Mouse (Mus musculus): ENCODE results near the gene Myo1d. TPM values are rescaled to one million over a fixed set of nuclear protein-coding genes. Genes with fewer than 3 reads are reported as not detected.

Myo1d gene
- polyA plus RNA-seq, 1 experiment from 2014 or later: 1.9 TPM

GRCm38 (mm10) chr11:80754201-80754600, 25.6 kb downstream of the Myo1d start:
- Histone ChIP-seq H3K27me3 (no peaks in the 10 kb centered on the region), H3K27ac (replicated peaks) (no peak overlapping the region), H3K9ac (replicated peaks) (no peak overlapping the region), H3K4me1 (no peaks in the 10 kb centered on the region), H3K4me2 (replicated peaks) (no peak overlapping the region), H3K36me3 (no peaks in the 10 kb centered on the region), H3K4me3 (no peak overlapping the region), H3K9me3 (no peaks in the 10 kb centered on the region)
- no peak for ATAC-seq (replicated peaks)
- WGBS: 74% methylated on average over 2 of the region's 2 CpGs

- no peak overlapping the region for H3K27ac ChIP-seq (replicated peaks)
- no peak overlapping the region for H3K4me3 ChIP-seq
- H3K4me1 ChIP-seq: no peaks in the 10 kb centered on the region
- 92% methylated on average over 1 of the region's 1 CpGs for WGBS
- no peaks in the 10 kb centered on the region for H3K9me3 ChIP-seq
- H3K27me3 ChIP-seq: no peaks in the 10 kb centered on the region
- no peak overlapping the region for H3K4me2 ChIP-seq (replicated peaks)
- no peak overlapping the region for H3K9ac ChIP-seq (replicated peaks)
- no peak for ATAC-seq (replicated peaks)
- H3K36me3 ChIP-seq: no peaks in the 10 kb centered on the region
Observed at GRCm38 (mm10) chr11:80751168-80751567, 28.7 kb downstream of the Myo1d start.

- Histone ChIP-seq H3K36me3 (no peaks in the 10 kb centered on the region), H3K27ac (replicated peaks) (no peak overlapping the region), H3K9me3 (no peaks in the 10 kb centered on the region), H3K4me2 (replicated peaks) (no peak overlapping the region), H3K9ac (replicated peaks) (no peak overlapping the region), H3K27me3 (no peaks in the 10 kb centered on the region), H3K4me3 (no peak overlapping the region), H3K4me1 (no peaks in the 10 kb centered on the region)
- 83% methylated on average over 1 of the region's 1 CpGs for WGBS
- no peak for ATAC-seq (replicated peaks)
Observed at GRCm38 (mm10) chr11:80749187-80749586, 30.6 kb downstream of the Myo1d start.

- Histone ChIP-seq H3K27me3 (no peaks in the 10 kb centered on the region), H3K9ac (replicated peaks) (no peak overlapping the region), H3K9me3 (no peaks in the 10 kb centered on the region), H3K4me3 (no peak overlapping the region), H3K4me2 (replicated peaks) (no peak overlapping the region), H3K27ac (replicated peaks) (no peak overlapping the region), H3K4me1 (no peaks in the 10 kb centered on the region), H3K36me3 (no peaks in the 10 kb centered on the region)
- ATAC-seq (replicated peaks): no peak
- 94% methylated on average over 5 of the region's 5 CpGs for WGBS
Observed at GRCm38 (mm10) chr11:80745426-80745825, 34.4 kb downstream of the Myo1d start.

- H3K27me3 ChIP-seq: no peaks in the 10 kb centered on the region
- no peak for ATAC-seq (replicated peaks)
Observed at GRCm38 (mm10) chr11:80743823-80744410, 35.9 kb downstream of the Myo1d start.

GRCm38 (mm10) chr11:80742462-80742861, 37.4 kb downstream of the Myo1d start:
- Histone ChIP-seq H3K27ac (replicated peaks) (no peak overlapping the region), H3K4me2 (replicated peaks) (no peak overlapping the region), H3K9ac (replicated peaks) (no peak overlapping the region), H3K4me3 (no peak overlapping the region), H3K9me3 (no peaks in the 10 kb centered on the region), H3K36me3 (no peaks in the 10 kb centered on the region), H3K27me3 (no peaks in the 10 kb centered on the region), H3K4me1 (no peaks in the 10 kb centered on the region)
- 93% methylated on average over 4 of the region's 4 CpGs for WGBS
- no peak for ATAC-seq (replicated peaks)

More at GRCm38 (mm10) chr11:80743823-80744410, 35.9 kb downstream of the Myo1d start:
- WGBS: 84% methylated on average over 4 of the region's 4 CpGs
- no peak overlapping the region for H3K27ac ChIP-seq (replicated peaks)
- H3K4me1 ChIP-seq: no peaks in the 10 kb centered on the region
- H3K4me3 ChIP-seq: no peak overlapping the region
- no peaks in the 10 kb centered on the region for H3K9me3 ChIP-seq
- H3K36me3 ChIP-seq: no peaks in the 10 kb centered on the region
- H3K4me2 ChIP-seq (replicated peaks): no peak overlapping the region
- H3K9ac ChIP-seq (replicated peaks): no peak overlapping the region

GRCm38 (mm10) chr11:80734771-80735170, 45.1 kb downstream of the Myo1d start:
- 81% methylated on average over 2 of the region's 2 CpGs for WGBS
- Histone ChIP-seq H3K4me1 (no peaks in the 10 kb centered on the region), H3K9ac (replicated peaks) (no peak overlapping the region), H3K27ac (replicated peaks) (no peak overlapping the region), H3K36me3 (no peaks in the 10 kb centered on the region), H3K27me3 (no peaks in the 10 kb centered on the region), H3K4me3 (no peak overlapping the region), H3K9me3 (no peaks in the 10 kb centered on the region), H3K4me2 (replicated peaks) (no peak overlapping the region)
- no peak for ATAC-seq (replicated peaks)

GRCm38 (mm10) chr11:80724701-80725100, 55.1 kb downstream of the Myo1d start:
- no peak for ATAC-seq (replicated peaks)
- no peak overlapping the region for H3K27ac ChIP-seq (replicated peaks)
- 73% methylated on average over 12 of the region's 12 CpGs for WGBS
- no peaks in the 10 kb centered on the region for H3K9me3 ChIP-seq
- no peaks in the 10 kb centered on the region for H3K4me1 ChIP-seq
- no peak overlapping the region for H3K4me3 ChIP-seq
- H3K9ac ChIP-seq (replicated peaks): no peak overlapping the region
- H3K36me3 ChIP-seq: no peaks in the 10 kb centered on the region
- no peak overlapping the region for H3K4me2 ChIP-seq (replicated peaks)
- no peaks in the 10 kb centered on the region for H3K27me3 ChIP-seq

- H3K36me3 ChIP-seq: no peaks in the 10 kb centered on the region
- H3K27ac ChIP-seq (replicated peaks): no peak overlapping the region
- no peaks in the 10 kb centered on the region for H3K9me3 ChIP-seq
- H3K4me3 ChIP-seq: no peak overlapping the region
- WGBS: 84% methylated on average over 9 of the region's 9 CpGs
- no peak overlapping the region for H3K9ac ChIP-seq (replicated peaks)
- no peaks in the 10 kb centered on the region for H3K27me3 ChIP-seq
- no peak overlapping the region for H3K4me2 ChIP-seq (replicated peaks)
- no peaks in the 10 kb centered on the region for H3K4me1 ChIP-seq
- no peak for ATAC-seq (replicated peaks)
Observed at GRCm38 (mm10) chr11:80723406-80724047, 56.3 kb downstream of the Myo1d start.

- Histone ChIP-seq H3K27me3 (no peaks in the 10 kb centered on the region), H3K4me1 (no peaks in the 10 kb centered on the region), H3K36me3 (no peaks in the 10 kb centered on the region), H3K9me3 (no peaks in the 10 kb centered on the region), H3K9ac (replicated peaks) (no peak overlapping the region), H3K4me3 (no peak overlapping the region), H3K4me2 (replicated peaks) (no peak overlapping the region), H3K27ac (replicated peaks) (no peak overlapping the region)
- no peak for ATAC-seq (replicated peaks)
- WGBS: 78% methylated on average over 1 of the region's 1 CpGs
Observed at GRCm38 (mm10) chr11:80719014-80719413, 60.8 kb downstream of the Myo1d start.

GRCm38 (mm10) chr11:80718036-80718435, 61.8 kb downstream of the Myo1d start:
- no peak overlapping the region for H3K27ac ChIP-seq (replicated peaks)
- H3K27me3 ChIP-seq: no peaks in the 10 kb centered on the region
- H3K9ac ChIP-seq (replicated peaks): no peak overlapping the region
- ATAC-seq (replicated peaks): no peak
- no peak overlapping the region for H3K4me3 ChIP-seq
- H3K4me1 ChIP-seq: no peaks in the 10 kb centered on the region
- H3K9me3 ChIP-seq: no peaks in the 10 kb centered on the region
- no peaks in the 10 kb centered on the region for H3K36me3 ChIP-seq
- H3K4me2 ChIP-seq (replicated peaks): no peak overlapping the region

- Histone ChIP-seq H3K9ac (replicated peaks) (no peak overlapping the region), H3K4me3 (no peak overlapping the region), H3K27ac (replicated peaks) (no peak overlapping the region), H3K9me3 (no peaks in the 10 kb centered on the region), H3K4me1 (no peaks in the 10 kb centered on the region), H3K27me3 (no peaks in the 10 kb centered on the region), H3K36me3 (no peaks in the 10 kb centered on the region), H3K4me2 (replicated peaks) (no peak overlapping the region)
- ATAC-seq (replicated peaks): no peak
- WGBS: 81% methylated on average over 2 of the region's 2 CpGs
Observed at GRCm38 (mm10) chr11:80715115-80715514, 64.7 kb downstream of the Myo1d start.

- Histone ChIP-seq H3K36me3 (no peaks in the 10 kb centered on the region), H3K9ac (replicated peaks) (no peak overlapping the region), H3K4me3 (no peak overlapping the region), H3K27ac (replicated peaks) (no peak overlapping the region), H3K4me2 (replicated peaks) (no peak overlapping the region), H3K9me3 (no peaks in the 10 kb centered on the region), H3K4me1 (no peaks in the 10 kb centered on the region), H3K27me3 (no peaks in the 10 kb centered on the region)
- ATAC-seq (replicated peaks): no peak
- 70% methylated on average over 1 of the region's 1 CpGs for WGBS
Observed at GRCm38 (mm10) chr11:80713705-80714104, 66.1 kb downstream of the Myo1d start.
